In genomic region chr5:17835302-17836097, GRCm38 (mm10) we compare ENCODE assay signal across 10 mouse cellular contexts. TPM values are rescaled to one million over a fixed set of nuclear protein-coding genes. Genes with fewer than 3 reads are reported as not detected.
A peak's percentile ranks its signal among the peaks of the same experiment; 100 is the strongest.
DNase-seq lines count a peak whose midpoint lies in the region; ATAC-seq lines count a peak whose summit lies in the region.
"Had no signal": no experiment of that assay in that cellular context is flagged by ENCODE, and none has a peak within 500 bp of the region (broad histone marks: within the 10 kb centered on the region; RNA-seq: fewer than 3 reads in every experiment).

No protein-coding gene starts in this region.

- no peaks in the 10 kb centered on the region for H3K36me3 ChIP-seq in kidney, embryonic 15.5 days
- H3K36me3 ChIP-seq: forebrain, embryonic 10.5 days; limb, embryonic 15.5 days had no signal

- no peak overlapping the region for H3K4me3 ChIP-seq in kidney, embryonic 15.5 days (replicated peaks)
- H3K4me3 ChIP-seq: forebrain, embryonic 10.5 days; limb, embryonic 15.5 days had no signal

- no peaks in the 10 kb centered on the region for H3K9me3 ChIP-seq in kidney, embryonic 15.5 days (replicated peaks)
- H3K9me3 ChIP-seq: forebrain, embryonic 10.5 days; limb, embryonic 15.5 days had no signal

- peak; percentile 12 for DNase-seq in adrenal gland, postnatal 14 days
- no peak for DNase-seq in adrenal gland, adult 2 months
- no peak for DNase-seq in kidney, postnatal 10 days
- peak; percentile 72 for DNase-seq in A20 (ENCODE audit: low read depth, low spot score)
- DNase-seq in heart, postnatal 4 days, result peak; percentile 30
- no peak for DNase-seq in thymus, postnatal 4 days
- no peak for DNase-seq in cerebellum, adult 9-11 months

- peak; percentile 43; the same call in 1 of the 2 replicates for ATAC-seq in kidney, embryonic 15.5 days (replicated peaks; ENCODE audit: low FRiP score)

- H3K27ac ChIP-seq in kidney, embryonic 15.5 days, result no peak overlapping the region
- H3K27ac ChIP-seq: forebrain, embryonic 10.5 days; limb, embryonic 15.5 days had no signal

- H3K4me2 ChIP-seq in kidney, embryonic 15.5 days, result no peak overlapping the region
- H3K4me2 ChIP-seq: limb, embryonic 15.5 days had no signal

- H3K27me3 ChIP-seq in kidney, embryonic 15.5 days, result no peaks in the 10 kb centered on the region
- H3K27me3 ChIP-seq: limb, embryonic 15.5 days had no signal

- WGBS in kidney, embryonic 15.5 days, result 25% methylated on average over 4 of the region's 4 CpGs

- no peak overlapping the region for H3K9ac ChIP-seq in kidney, embryonic 15.5 days
- H3K9ac ChIP-seq: limb, embryonic 15.5 days had no signal

- no peaks in the 10 kb centered on the region for H3K4me1 ChIP-seq in kidney, embryonic 15.5 days
- H3K4me1 ChIP-seq: forebrain, embryonic 10.5 days; limb, embryonic 15.5 days had no signal

RNA-seq across cellular contexts. Expression of gene Cd36, which starts 53.1 kb away (rescaled TPM):
- total RNA-seq in adrenal gland, postnatal 14 days (2021), result 980 and 1,147 TPM in 2 replicates
- total RNA-seq in adrenal gland, adult 2 months (2021), result 100 to 1,000 TPM; 448 to 820 TPM
- 12.1 and 12.6 TPM in 2 replicates for polyA plus RNA-seq in adrenal gland, adult 2 months (2012; rRNA removed)
- 10.1 and 11.2 TPM in 2 replicates for polyA plus RNA-seq in kidney, embryonic 15.5 days (2015; fragmentation: Nextera tagmentation; extraction: Ambion mirVana)
- 1,000 to 10,000 TPM; 1,072 to 1,101 TPM for total RNA-seq in heart, postnatal 4 days (2021)

Comparison
In these comparisons a context has a peak if more than half of its experiments do, and no peak if none do; other contexts are left out.
1. DNase-seq: peak in adrenal gland, postnatal 14 days (single experiment), A20 (single experiment) and heart, postnatal 4 days (single experiment); none in adrenal gland, adult 2 months (single experiment), kidney, postnatal 10 days (single experiment), thymus, postnatal 4 days (single experiment) and cerebellum, adult 9-11 months (single experiment).